Mouse (Mus musculus): ENCODE data around the gene Olfr69. TPM values are rescaled to one million over a fixed set of nuclear protein-coding genes. Genes with fewer than 3 reads are reported as not detected.
"Not testable (repeated sequence)": the region's sequence is repeated elsewhere in the genome, so short reads cannot be mapped to it uniquely, and the experiment has no call there.

The Olfr69 gene
- total RNA-seq, 2 experiments from 2014 or later: not detected

- intact Hi-C loops (cut with DNase I): no loop called here
- no peak for DNase-seq
Observed at GRCm38 (mm10) chr7:103730074-103730473, 41.3 kb downstream of the Olfr69 start, which contains the start of gene Olfr628. Gene Olfr628, plus strand, starts transcription at chr7:103730374.

DNA sequence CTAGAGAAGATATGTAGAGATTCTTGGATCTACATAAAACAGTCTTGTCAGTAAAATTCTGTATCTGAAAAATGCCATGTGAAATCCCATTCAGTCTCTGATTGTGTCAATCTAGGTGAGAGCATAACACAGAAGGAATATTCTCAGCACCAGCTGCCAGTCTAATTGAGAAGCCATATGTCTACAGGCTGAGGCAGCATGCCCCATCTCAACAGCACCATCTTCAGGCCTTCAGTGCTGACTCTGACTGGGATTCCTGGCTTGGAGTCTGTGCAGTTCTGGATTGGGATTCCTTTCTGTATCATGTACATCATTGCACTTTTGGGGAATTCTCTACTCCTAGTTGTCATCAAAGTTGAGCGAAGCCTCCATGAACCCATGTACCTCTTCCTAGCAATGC is 55.0 kb downstream of the Olfr69 start:
- DNase-seq; intact Hi-C loops (cut with DNase I): not testable (repeated sequence)

Other genes starting within 250 kb of the Olfr69 start
- gene Olfr612, start 228.9 kb downstream of the Olfr69 start, total RNA-seq (2021): not detected
- gene Olfr613, start 223.5 kb downstream of the Olfr69 start, total RNA-seq (2021): not detected
- not detected for gene Olfr615, start 215.5 kb downstream of the Olfr69 start, total RNA-seq (2021)
- not detected for gene Olfr616, start 202.5 kb downstream of the Olfr69 start, total RNA-seq (2021)
- gene Olfr617, start 198.5 kb downstream of the Olfr69 start, total RNA-seq (2021): not detected
- gene Olfr618, start 181.5 kb downstream of the Olfr69 start, total RNA-seq (2021): not detected
- gene Olfr619, start 171.0 kb downstream of the Olfr69 start, total RNA-seq (2021): not detected
- gene Olfr620, start 159.1 kb downstream of the Olfr69 start, total RNA-seq (2021): not detected
- gene Olfr622, start 128.9 kb downstream of the Olfr69 start, total RNA-seq (2021): not detected
- gene Olfr623, start 107.9 kb downstream of the Olfr69 start, total RNA-seq (2021): not detected
- not detected for gene Olfr624, start 100.4 kb downstream of the Olfr69 start, total RNA-seq (2021)
- gene Olfr625-ps1, start 88.9 kb downstream of the Olfr69 start, total RNA-seq (2021): not detected
- not detected for gene Olfr243, start 56.9 kb downstream of the Olfr69 start, total RNA-seq (2021)
- not detected for gene Olfr628, start 41.2 kb downstream of the Olfr69 start, total RNA-seq (2021)
- gene Olfr629, start 26.7 kb downstream of the Olfr69 start, total RNA-seq (2021): not detected
- not detected for gene Olfr630, start 14.3 kb downstream of the Olfr69 start, total RNA-seq (2021)
- gene Olfr68, start 8.1 kb upstream of the Olfr69 start, total RNA-seq (2021): not detected
- not detected for gene Olfr67, start 20.2 kb upstream of the Olfr69 start, total RNA-seq (2021)
- gene Hbb-bt, start 42.4 kb upstream of the Olfr69 start, total RNA-seq (2021): 1,000 to 10,000 TPM; 1,102 to 1,464 TPM
- gene Hbb-bs, start 56.5 kb upstream of the Olfr69 start, total RNA-seq (2021): over 10,000 TPM in 1 of 2 experiments, 1,000 to 10,000 TPM in 1; 9,168 to 11,645 TPM
- gene Hbb-bh2, start 68.9 kb upstream of the Olfr69 start, total RNA-seq (2021): not detected
- gene Hbb-bh1, start 71.6 kb upstream of the Olfr69 start, total RNA-seq (2021): not detected
- not detected for gene Hbb-y, start 81.6 kb upstream of the Olfr69 start, total RNA-seq (2021)
- not detected for gene Olfr66, start 114.7 kb upstream of the Olfr69 start, total RNA-seq (2021)
- not detected for gene Olfr64, start 122.9 kb upstream of the Olfr69 start, total RNA-seq (2021)
- gene Olfr65, start 131.9 kb upstream of the Olfr69 start, total RNA-seq (2021): not detected
- gene Olfr631, start 157.2 kb upstream of the Olfr69 start, total RNA-seq (2021): not detected
- gene Olfr632, start 162.8 kb upstream of the Olfr69 start, total RNA-seq (2021): not detected
- not detected for gene Olfr633, start 172.8 kb upstream of the Olfr69 start, total RNA-seq (2021)
- gene Olfr635, start 199.6 kb upstream of the Olfr69 start, total RNA-seq (2021): not detected
- not detected for gene Olfr638, start 227.2 kb upstream of the Olfr69 start, total RNA-seq (2021)
- not detected for gene Olfr639, start 245.7 kb upstream of the Olfr69 start, total RNA-seq (2021)